Mouse (Mus musculus) spleen, postnatal 14 days (tissue): ENCODE data around the gene Eif3a.

Experiments used
- DNase-seq, 2 experiments: peaks; one replicate each; pipeline ENCODE4 v3.0.0; 2021 to 2022; ENCODE audit warnings: low spot score in 2 of 2

The Eif3a gene

GRCm38 (mm10) chr19:60790551-60791161 lies at the start of gene Eif3a:
Gene Eif3a (minus strand): TSS chr19:60790658.
- peak; percentile 90 to 93 for DNase-seq

GRCm38 (mm10) chr19:60837747-60838146 lies 47.3 kb upstream of the Eif3a start:
- DNase-seq: peak; percentile 68 to 84

GRCm38 (mm10) chr19:60818677-60819076 lies 28.2 kb upstream of the Eif3a start:
- DNase-seq: no peak

- no peak for DNase-seq
These were observed 22.7 kb upstream of the Eif3a start for GRCm38 (mm10) chr19:60813133-60813532.

GRCm38 (mm10) chr19:60812036-60812389 lies 21.6 kb upstream of the Eif3a start:
- DNase-seq: no peak

GRCm38 (mm10) chr19:60811098-60812035 lies 20.9 kb upstream of the Eif3a start, which contains the start of gene Fam45a:
Gene Fam45a (plus strand): TSS chr19:60811585.
- peak; percentile 85 to 91 for DNase-seq

- no peak for DNase-seq
These were observed 19.5 kb upstream of the Eif3a start for GRCm38 (mm10) chr19:60809927-60810326.

- DNase-seq: no peak
These were observed 14.4 kb upstream of the Eif3a start for GRCm38 (mm10) chr19:60804903-60805302.

GRCm38 (mm10) chr19:60799867-60800569 lies 9.6 kb upstream of the Eif3a start:
- DNase-seq: no peak

- DNase-seq: no peak
These were observed 7.0 kb upstream of the Eif3a start for GRCm38 (mm10) chr19:60797415-60797814.

- DNase-seq: no peak
These were observed 4.8 kb upstream of the Eif3a start for GRCm38 (mm10) chr19:60795244-60795643.

GRCm38 (mm10) chr19:60793170-60793707 lies 2.8 kb upstream of the Eif3a start:
- no peak for DNase-seq

GRCm38 (mm10) chr19:60791164-60791563 lies 706 bp upstream of the Eif3a start:
- DNase-seq: no peak

- DNase-seq: peak; percentile 26 to 41
These were observed 445 bp downstream of the Eif3a start for GRCm38 (mm10) chr19:60789919-60790506.

- DNase-seq: no peak
These were observed 1.0 kb downstream of the Eif3a start for GRCm38 (mm10) chr19:60789452-60789851.

- DNase-seq: no peak
These were observed 2.1 kb downstream of the Eif3a start for GRCm38 (mm10) chr19:60788214-60788960.

- DNase-seq: no peak
These were observed 2.9 kb downstream of the Eif3a start for GRCm38 (mm10) chr19:60787465-60788150.

GRCm38 (mm10) chr19:60784712-60785111 lies 5.7 kb downstream of the Eif3a start:
- DNase-seq: no peak

GRCm38 (mm10) chr19:60782034-60782433 lies 8.4 kb downstream of the Eif3a start:
- no peak for DNase-seq

GRCm38 (mm10) chr19:60773366-60773765 lies 17.1 kb downstream of the Eif3a start:
- no peak for DNase-seq
